Mouse (Mus musculus) small intestine, adult 2 months (tissue): ENCODE measurements around the gene Slc17a7.

ENCODE experiments used
- CTCF ChIP-seq: fragments of 200-500 bp; IDR thresholded peaks from 2 replicates; pipeline ENCODE4 v1.5.1; 2012; ENCODE audit warnings: low read depth, mild to moderate bottlenecking, control low read depth, inconsistent platforms, low read length, moderate library complexity, mixed read lengths; ENCODE audit not compliant: insufficient replicate concordance, insufficient read length; ENCODE audit errors: extremely low read depth
- POLR2A ChIP-seq: fragments of 200-500 bp; IDR thresholded peaks from 2 replicates; pipeline ENCODE4 v1.6.1; 2012; ENCODE audit warnings: low read depth, mild to moderate bottlenecking, control low read depth, inconsistent platforms, low read length, moderate library complexity

GRCm38 (mm10) chr7:45172974-45173373, 9.2 kb downstream of the Slc17a7 start:
- TF ChIP-seq POLR2A (no peak), CTCF (peak; percentile 49; the same call in 1 of the 2 replicates)
